Mouse (Mus musculus): Measurements from ENCODE around the gene Scn9a.

GRCm38 (mm10) chr2:66655431-66655830, 20.7 kb upstream of the Scn9a start:
- no peak for TF ChIP-seq CTCF (IDR thresholded peaks at IDR 0.05; ENCODE audit: low read depth, low read length)
- TF ChIP-seq POLR2A (IDR thresholded peaks at IDR 0.05; ENCODE audit: extremely low read depth, insufficient read depth, low read length): no peak
